Mouse (Mus musculus) erythroblast, embryonic 14.5 days (primary cell): ENCODE measurements around the gene Ggn.

Experiments
- GATA1 ChIP-seq: IDR thresholded peaks from 2 replicates; pipeline ENCODE4 v1.6.1; 2012; ENCODE audit warnings: low read length, inconsistent platforms, mixed read lengths
- TAL1 ChIP-seq: IDR thresholded peaks from 3 replicates; pipeline ENCODE4 v1.6.1; 2012; ENCODE audit warnings: low read length, inconsistent platforms, mixed read lengths

DNA sequence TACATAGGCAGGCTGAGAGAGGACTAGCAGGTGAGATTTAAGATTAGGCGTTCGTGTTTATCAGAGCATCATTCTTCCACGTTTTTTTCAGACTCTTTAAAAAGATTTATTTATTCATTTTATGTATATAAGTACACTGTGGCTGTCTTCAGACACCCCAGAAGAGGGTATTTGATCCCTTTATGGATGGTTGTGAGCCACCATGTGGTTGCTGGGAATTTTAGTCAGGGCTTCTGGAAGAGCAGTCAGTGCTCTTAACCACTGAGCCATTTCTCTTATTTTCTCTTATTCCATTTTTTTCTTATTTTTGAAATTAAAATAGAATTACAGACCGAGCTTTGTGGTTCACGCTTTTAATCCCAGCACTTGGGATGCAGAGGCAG, 10.8 kb downstream of the Ggn start:
- TF ChIP-seq GATA1 (no peak), TAL1 (no peak)
